Mouse (Mus musculus) stomach, postnatal 0 days (tissue): ENCODE measurements around the gene Fosl1. TPM values are rescaled to one million over a fixed set of nuclear protein-coding genes. Genes with fewer than 3 reads are reported as not detected.
"Not testable (repeated sequence)": the region's sequence is repeated elsewhere in the genome, so short reads cannot be mapped to it uniquely, and the experiment has no call there.

Source experiments
- ATAC-seq: fragments of 200-750 bp; cut with Nextera tagmentation; 2 replicates; pipeline ENCODE4 v1.8.0; 2017; ENCODE audit not compliant: low FRiP score, low TSS enrichment
- DNase-seq: peaks from one replicate; pipeline ENCODE4 v3.0.0-alpha.2; 2016; ENCODE audit warnings: low spot score
- H3K27ac ChIP-seq: fragments of 300-500 bp; sonication (generic); replicated peaks from 2 replicates; pipeline ENCODE4 v1.5.1; 2014; ENCODE audit warnings: mild to moderate bottlenecking, control low read depth
- H3K27me3 ChIP-seq: fragments of 300-500 bp; sonication (generic); 2 replicates; pipeline ENCODE4 v1.6.1; 2014; ENCODE audit warnings: low read length; ENCODE audit not compliant: control insufficient read depth, insufficient read depth
- H3K36me3 ChIP-seq: fragments of 300-500 bp; sonication (generic); 2 replicates; pipeline ENCODE4 v1.6.1; 2014; ENCODE audit warnings: low read length, mixed read lengths; ENCODE audit not compliant: control insufficient read depth, insufficient read depth
- H3K4me1 ChIP-seq: fragments of 300-500 bp; sonication (generic); replicated peaks from 2 replicates; pipeline ENCODE4 v1.6.1; 2014; ENCODE audit warnings: antibody characterized with exemption; ENCODE audit not compliant: control insufficient read depth, insufficient read depth
- H3K4me2 ChIP-seq: fragments of 300-500 bp; sonication (generic); replicated peaks from 2 replicates; pipeline ENCODE4 v1.6.1; 2014; ENCODE audit warnings: low read depth, mild to moderate bottlenecking, control low read depth, moderate library complexity
- H3K4me3 ChIP-seq: fragments of 300-500 bp; sonication (generic); 2 replicates; pipeline ENCODE4 v1.5.1; 2014; ENCODE audit warnings: low read depth, low read length, control low read depth
- H3K9ac ChIP-seq: fragments of 300-500 bp; sonication (generic); 2 replicates; pipeline ENCODE4 v1.6.1; 2014; ENCODE audit warnings: mild to moderate bottlenecking, low read length, control low read depth, mixed read lengths
- H3K9me3 ChIP-seq: fragments of 300-500 bp; sonication (generic); 2 replicates; pipeline ENCODE4 v1.6.1; 2016; ENCODE audit warnings: low read length; ENCODE audit not compliant: control insufficient read depth
- CTCF ChIP-seq: IDR thresholded peaks from 2 replicates; pipeline ENCODE4 v1.5.1; 2016; ENCODE audit warnings: antibody characterized with exemption, low read depth, mild to moderate bottlenecking, moderate library complexity
- EP300 ChIP-seq: optimal IDR thresholded peaks from 2 replicates; pipeline ENCODE3; 2016; ENCODE audit warnings: antibody characterized with exemption
- WGBS: fragments of 180-500 bp; shearing (Covaris S2); extraction: QIAGEN DNeasy Blood & Tissue Kit; methylation state at CpG from one replicate; pipeline ENCODE4 v1.1.7; 2014; 5-methylcytosine and 5-hydroxymethylcytosine counted together
- polyA plus RNA-seq: library from polyadenylated mRNA; unstranded; fragments of >200 nt; fragmentation: Nextera tagmentation; extraction: Ambion mirVana; gene quantifications from 2 replicates; pipeline ENCODE4 v1.2.1, GENCODE M21; 2015

The Fosl1 gene
- 0.16 and 0.33 TPM in 2 replicates for polyA plus RNA-seq

- Histone ChIP-seq H3K9ac (peak within 1 kb of the TSS; percentile 48), H3K36me3 (no peaks in the 10 kb centered on the region), H3K27ac (no peak within 1 kb of the TSS), H3K4me3 (peak within 1 kb of the TSS; percentile 51), H3K4me1 (no peaks in the 10 kb centered on the region), H3K4me2 (peak within 1 kb of the TSS; percentile 92), H3K9me3 (no peaks in the 10 kb centered on the region), H3K27me3 (peaks cover 3% of the 10 kb centered on the region; the same call in 1 of the 2 replicates)
- TF ChIP-seq CTCF (0 out of 2 replicates have a peak, but pooled peaks have one; percentile 2), EP300 (no peak)
- WGBS = under 1% methylated on average over 70 of the region's 70 CpGs
- DNase-seq (peak; percentile 88), ATAC-seq (peak; percentile 70)
These were observed at the start of gene Fosl1 for GRCm38 (mm10) chr19:5447515-5448353. Fosl1 (plus strand) TSS chr19:5447547.

GRCm38 (mm10) chr19:5401073-5401472 lies 46.3 kb upstream of the Fosl1 start:
- DNase-seq = not testable (repeated sequence)

GRCm38 (mm10) chr19:5402293-5402692 lies 45.1 kb upstream of the Fosl1 start, which contains the start of gene Tsga10ip:
Tsga10ip (minus strand) TSS chr19:5402526.
- no peak within 1 kb of the TSS for H3K4me3 ChIP-seq
- TF ChIP-seq CTCF = 0 out of 2 replicates have a peak, but pooled peaks have one; percentile 1
- TF ChIP-seq EP300 = no peak
- DNase-seq (no peak), ATAC-seq (no peak)
- no peak within 1 kb of the TSS for H3K27ac ChIP-seq
- no peaks in the 10 kb centered on the region for H3K36me3 ChIP-seq
- H3K9me3 ChIP-seq = no peaks in the 10 kb centered on the region
- WGBS = 70% methylated on average over 8 of the region's 8 CpGs
- H3K4me1 ChIP-seq = no peaks in the 10 kb centered on the region
- no peaks in the 10 kb centered on the region for H3K27me3 ChIP-seq
- no peak within 1 kb of the TSS for H3K9ac ChIP-seq
- H3K4me2 ChIP-seq = no peak within 1 kb of the TSS

More at GRCm38 (mm10) chr19:5401073-5401472, 46.3 kb upstream of the Fosl1 start:
- H3K4me2 ChIP-seq, H3K27ac ChIP-seq, H3K36me3 ChIP-seq, H3K9ac ChIP-seq, H3K9me3 ChIP-seq, H3K4me1 ChIP-seq, H3K4me3 ChIP-seq, ATAC-seq, H3K27me3 ChIP-seq: not testable (repeated sequence)
- 71% methylated on average over 4 of the region's 4 CpGs for WGBS

- Histone ChIP-seq H3K9ac (peak overlapping the region; percentile 50), H3K27me3 (no peaks in the 10 kb centered on the region), H3K36me3 (peaks cover 2% of the 10 kb centered on the region; the same call in 1 of the 2 replicates), H3K4me2 (peak overlapping the region; percentile 47), H3K9me3 (no peaks in the 10 kb centered on the region), H3K4me1 (no peaks in the 10 kb centered on the region), H3K4me3 (peak overlapping the region; percentile 32), H3K27ac (peak overlapping the region; percentile 65)
- DNase-seq (no peak), ATAC-seq (no peak)
- 15% methylated on average over 7 of the region's 7 CpGs for WGBS
- TF ChIP-seq CTCF (no peak), EP300 (no peak)
These were observed 41.4 kb upstream of the Fosl1 start for GRCm38 (mm10) chr19:5405924-5406323.

GRCm38 (mm10) chr19:5406531-5407126 lies 40.7 kb upstream of the Fosl1 start:
- not testable (repeated sequence) for H3K27me3 ChIP-seq, H3K9me3 ChIP-seq, H3K4me1 ChIP-seq, H3K36me3 ChIP-seq
- peak overlapping the region; percentile 98 for H3K27ac ChIP-seq
- peak overlapping the region; percentile 59 for H3K4me3 ChIP-seq
- DNase-seq (peak; percentile 68), ATAC-seq (peak; percentile 83)
- H3K9ac ChIP-seq = peak overlapping the region; percentile 88
- peak; percentile 32 for TF ChIP-seq CTCF
- peak overlapping the region; percentile 74 for H3K4me2 ChIP-seq
- 16% methylated on average over 20 of the region's 25 CpGs for WGBS
